Mouse (Mus musculus) kidney, adult 2 months (tissue): ENCODE data around the gene A930009A15Rik.

Experiments
- CTCF ChIP-seq: fragments of 200-500 bp; conservative IDR thresholded peaks from 2 replicates; pipeline ENCODE4 v1.5.1; 2011; ENCODE audit warnings: low read depth, mild to moderate bottlenecking, control low read depth, low read length, moderate library complexity, mixed read lengths; ENCODE audit not compliant: insufficient read depth, insufficient read length
- POLR2A ChIP-seq: fragments of 200-500 bp; IDR thresholded peaks from one replicate; pipeline ENCODE4 v1.6.1; 2011; ENCODE audit warnings: low read depth, low read length, control low read depth

- TF ChIP-seq CTCF (no peak), POLR2A (no peak)
These were observed 54.3 kb downstream of the A930009A15Rik start for GRCm38 (mm10) chr10:115623956-115624671.
